Mouse (Mus musculus) forebrain, embryonic 13.5 days (tissue): Measurements from ENCODE around the gene Gm29797. TPM values are rescaled to one million over a fixed set of nuclear protein-coding genes. Genes with fewer than 3 reads are reported as not detected.
A peak's percentile ranks its signal among the peaks of the same experiment; 100 is the strongest.

ENCODE experiments used
- ATAC-seq: fragments of 200-750 bp; cut with Nextera tagmentation; 2 replicates; pipeline ENCODE4 v1.8.0; 2017
- H3K27ac ChIP-seq: fragments of 300-500 bp; sonication (generic); 2 replicates; pipeline ENCODE4 v1.5.1; 2015; ENCODE audit warnings: inconsistent platforms, mild to moderate bottlenecking, moderate library complexity
- H3K27me3 ChIP-seq: fragments of 300-500 bp; sonication (generic); 2 replicates; pipeline ENCODE4 v1.6.1; 2015; ENCODE audit warnings: mild to moderate bottlenecking, inconsistent platforms
- H3K36me3 ChIP-seq: fragments of 300-500 bp; sonication (generic); 2 replicates; pipeline ENCODE4 v1.6.1; 2015; ENCODE audit warnings: mild to moderate bottlenecking, inconsistent platforms; ENCODE audit not compliant: poor library complexity, severe bottlenecking
- H3K4me1 ChIP-seq: fragments of 300-500 bp; sonication (generic); 2 replicates; pipeline ENCODE4 v1.6.1; 2015; ENCODE audit warnings: inconsistent platforms
- H3K4me2 ChIP-seq: fragments of 300-500 bp; sonication (generic); 2 replicates; pipeline ENCODE4 v1.6.1; 2015; ENCODE audit warnings: inconsistent platforms, mild to moderate bottlenecking, moderate library complexity
- H3K4me3 ChIP-seq: fragments of 300-500 bp; sonication (generic); 2 replicates; pipeline ENCODE4 v1.5.1; 2015; ENCODE audit warnings: mild to moderate bottlenecking, inconsistent platforms
- H3K9ac ChIP-seq: fragments of 300-500 bp; sonication (generic); 2 replicates; pipeline ENCODE4 v1.6.1; 2015; ENCODE audit warnings: mild to moderate bottlenecking, inconsistent platforms
- H3K9me3 ChIP-seq: fragments of 300-500 bp; sonication (generic); replicated peaks from 2 replicates; pipeline ENCODE4 v1.6.1; 2016; ENCODE audit warnings: inconsistent platforms
- WGBS: fragments of 180-500 bp; shearing (Covaris S2); methylation state at CpG from one replicate; pipeline ENCODE4 v1.1.7; 2015; 5-methylcytosine and 5-hydroxymethylcytosine counted together
- polyA plus RNA-seq: library from polyadenylated mRNA; unstranded; fragments of >200 nt; fragmentation: Nextera tagmentation; extraction: Ambion mirVana; gene quantifications from 2 replicates; pipeline ENCODE4 v1.2.1, GENCODE M21; 2015

Gm29797 gene
- polyA plus RNA-seq, 1 experiment from 2014 or later = 0.23 TPM

- Histone ChIP-seq H3K4me1 (peaks cover 36% of the 10 kb centered on the region), H3K4me2 (peak overlapping the region; percentile 48), H3K9me3 (no peaks in the 10 kb centered on the region), H3K4me3 (no peak overlapping the region), H3K36me3 (no peaks in the 10 kb centered on the region), H3K27ac (no peak overlapping the region), H3K27me3 (peaks cover 48% of the 10 kb centered on the region), H3K9ac (peak overlapping the region; percentile 21; the same call in 1 of the 2 replicates)
- ATAC-seq = no peak
- 1% methylated on average over 14 of the region's 14 CpGs for WGBS
Observed at GRCm38 (mm10) chr2:181675454-181675853, 18.6 kb downstream of the Gm29797 start.

- H3K4me3 ChIP-seq = no peak overlapping the region
- no peak overlapping the region for H3K9ac ChIP-seq
- no peak overlapping the region for H3K4me2 ChIP-seq
- H3K27ac ChIP-seq = 0 out of 2 replicates have a peak overlapping the region, but pooled peaks have one; percentile 2
- 16% methylated on average over 2 of the region's 2 CpGs for whole genome bisulfite sequencing
- peaks cover 38% of the 10 kb centered on the region for H3K27me3 ChIP-seq
- no peaks in the 10 kb centered on the region for H3K36me3 ChIP-seq
- ATAC-seq = no peak
- no peaks in the 10 kb centered on the region for H3K9me3 ChIP-seq
- peaks cover 36% of the 10 kb centered on the region for H3K4me1 ChIP-seq
Observed at GRCm38 (mm10) chr2:181676424-181676823, 19.6 kb downstream of the Gm29797 start.

GRCm38 (mm10) chr2:181677096-181677754, 20.4 kb downstream of the Gm29797 start:
- Histone ChIP-seq H3K9me3 (no peaks in the 10 kb centered on the region), H3K36me3 (no peaks in the 10 kb centered on the region), H3K4me1 (peaks cover 39% of the 10 kb centered on the region), H3K27ac (no peak overlapping the region), H3K4me2 (no peak overlapping the region), H3K27me3 (peaks cover 30% of the 10 kb centered on the region), H3K4me3 (no peak overlapping the region), H3K9ac (no peak overlapping the region)
- no peak for ATAC-seq
- 56% methylated on average over 5 of the region's 5 CpGs for WGBS

GRCm38 (mm10) chr2:181677755-181678098, 20.9 kb downstream of the Gm29797 start:
- Histone ChIP-seq H3K9ac (no peak overlapping the region), H3K9me3 (no peaks in the 10 kb centered on the region), H3K36me3 (no peaks in the 10 kb centered on the region), H3K27me3 (peaks cover 25% of the 10 kb centered on the region), H3K4me3 (no peak overlapping the region), H3K4me1 (peaks cover 39% of the 10 kb centered on the region), H3K4me2 (no peak overlapping the region), H3K27ac (no peak overlapping the region)
- no peak for ATAC-seq
- WGBS = 71% methylated on average over 3 of the region's 3 CpGs

GRCm38 (mm10) chr2:181678780-181679179, 21.9 kb downstream of the Gm29797 start:
- no peak overlapping the region for H3K4me3 ChIP-seq

GRCm38 (mm10) chr2:181679951-181680715, 23.3 kb downstream of the Gm29797 start, which contains the start of gene Tcea2:
Tcea2 (plus strand) TSS chr2:181680310.
- under 1% methylated on average over 68 of the region's 69 CpGs for WGBS
- Histone ChIP-seq H3K36me3 (no peaks in the 10 kb centered on the region), H3K4me3 (peak within 1 kb of the TSS; percentile 63), H3K9ac (peak within 1 kb of the TSS; percentile 92), H3K4me2 (peak within 1 kb of the TSS; percentile 85), H3K9me3 (no peaks in the 10 kb centered on the region), H3K4me1 (peaks cover 36% of the 10 kb centered on the region), H3K27ac (no peak within 1 kb of the TSS; the same call in 1 of the 2 replicates), H3K27me3 (0 out of 2 replicates have a peak, but pooled peaks cover under 1% of the 10 kb centered on the region)
- ATAC-seq = peak; percentile 66

More at GRCm38 (mm10) chr2:181678780-181679179, 21.9 kb downstream of the Gm29797 start:
- H3K9ac ChIP-seq = no peak overlapping the region
- WGBS = 57% methylated on average over 1 of the region's 1 CpGs
- H3K27me3 ChIP-seq = peaks cover 14% of the 10 kb centered on the region
- H3K27ac ChIP-seq = no peak overlapping the region
- peak; percentile 66 for ATAC-seq
- no peak overlapping the region for H3K4me2 ChIP-seq
- H3K4me1 ChIP-seq = peaks cover 39% of the 10 kb centered on the region
- H3K9me3 ChIP-seq = no peaks in the 10 kb centered on the region
- no peaks in the 10 kb centered on the region for H3K36me3 ChIP-seq

- Histone ChIP-seq H3K27ac (no peak overlapping the region), H3K4me1 (peaks cover 30% of the 10 kb centered on the region), H3K36me3 (peaks cover 5% of the 10 kb centered on the region; the same call in 1 of the 2 replicates), H3K4me2 (peak overlapping the region; percentile 85), H3K27me3 (no peaks in the 10 kb centered on the region), H3K9me3 (no peaks in the 10 kb centered on the region), H3K9ac (peak overlapping the region; percentile 92), H3K4me3 (peak overlapping the region; percentile 63)
- peak; percentile 30 for ATAC-seq
- WGBS = 21% methylated on average over 7 of the region's 7 CpGs
Observed at GRCm38 (mm10) chr2:181680716-181681117, 23.9 kb downstream of the Gm29797 start.

GRCm38 (mm10) chr2:181681978-181682377, 25.1 kb downstream of the Gm29797 start:
- no peaks in the 10 kb centered on the region for H3K9me3 ChIP-seq
- H3K27me3 ChIP-seq = no peaks in the 10 kb centered on the region
- peaks cover 17% of the 10 kb centered on the region for H3K36me3 ChIP-seq
- no peak overlapping the region for H3K4me2 ChIP-seq
- H3K27ac ChIP-seq = no peak overlapping the region
- no peak overlapping the region for H3K4me3 ChIP-seq
- no peak for ATAC-seq
- 100% methylated on average over 1 of the region's 1 CpGs for WGBS
- H3K9ac ChIP-seq = no peak overlapping the region
- H3K4me1 ChIP-seq = peaks cover 22% of the 10 kb centered on the region

GRCm38 (mm10) chr2:181683381-181683780, 26.5 kb downstream of the Gm29797 start:
- Histone ChIP-seq H3K27ac (no peak overlapping the region), H3K9me3 (no peaks in the 10 kb centered on the region), H3K4me2 (no peak overlapping the region), H3K36me3 (peaks cover 31% of the 10 kb centered on the region), H3K4me3 (no peak overlapping the region), H3K27me3 (no peaks in the 10 kb centered on the region), H3K9ac (no peak overlapping the region), H3K4me1 (peaks cover 22% of the 10 kb centered on the region)
- WGBS = 64% methylated on average over 4 of the region's 4 CpGs
- no peak for ATAC-seq

GRCm38 (mm10) chr2:181684713-181685112, 27.9 kb downstream of the Gm29797 start:
- Histone ChIP-seq H3K9me3 (no peaks in the 10 kb centered on the region), H3K9ac (no peak overlapping the region), H3K4me2 (no peak overlapping the region), H3K36me3 (peaks cover 43% of the 10 kb centered on the region), H3K27ac (no peak overlapping the region), H3K27me3 (no peaks in the 10 kb centered on the region), H3K4me3 (no peak overlapping the region), H3K4me1 (peaks cover 18% of the 10 kb centered on the region)
- WGBS = 94% methylated on average over 1 of the region's 1 CpGs
- no peak for ATAC-seq

- no peaks in the 10 kb centered on the region for H3K9me3 ChIP-seq
- 93% methylated on average over 4 of the region's 4 CpGs for WGBS
- no peak overlapping the region for H3K9ac ChIP-seq
- H3K27me3 ChIP-seq = no peaks in the 10 kb centered on the region
- no peak overlapping the region for H3K27ac ChIP-seq
- H3K4me2 ChIP-seq = no peak overlapping the region
- peaks cover 45% of the 10 kb centered on the region for H3K36me3 ChIP-seq
- peaks cover 13% of the 10 kb centered on the region for H3K4me1 ChIP-seq
- no peak overlapping the region for H3K4me3 ChIP-seq
- ATAC-seq = no peak
Observed at GRCm38 (mm10) chr2:181685686-181686085, 28.9 kb downstream of the Gm29797 start.

GRCm38 (mm10) chr2:181687586-181687985, 30.8 kb downstream of the Gm29797 start:
- 96% methylated on average over 8 of the region's 8 CpGs for WGBS
- Histone ChIP-seq H3K36me3 (peaks cover 48% of the 10 kb centered on the region), H3K4me1 (peaks cover 6% of the 10 kb centered on the region), H3K27ac (no peak overlapping the region), H3K4me3 (no peak overlapping the region), H3K27me3 (no peaks in the 10 kb centered on the region), H3K9ac (no peak overlapping the region), H3K4me2 (no peak overlapping the region), H3K9me3 (no peaks in the 10 kb centered on the region)
- ATAC-seq = no peak
